Mouse (Mus musculus): ENCODE measurements at regions not wholly inside any gene's neighbourhood (a gene's known extent, or its start where the extent isn't known, plus 50 kb on each side); places are given as distances from the start of the nearest gene placed in this dataset.
A peak's percentile ranks its signal among the peaks of the same experiment; 100 is the strongest.
"Not testable (repeated sequence)": the region's sequence is repeated elsewhere in the genome, so short reads cannot be mapped to it uniquely, and the experiment has no call there.

- no peak for DNase-seq (ENCODE audit: low read depth, low spot score)
Measured at GRCm38 (mm10) chr5:77816759-77817280, 409.0 kb upstream of the Igfbp7 start.

DNA sequence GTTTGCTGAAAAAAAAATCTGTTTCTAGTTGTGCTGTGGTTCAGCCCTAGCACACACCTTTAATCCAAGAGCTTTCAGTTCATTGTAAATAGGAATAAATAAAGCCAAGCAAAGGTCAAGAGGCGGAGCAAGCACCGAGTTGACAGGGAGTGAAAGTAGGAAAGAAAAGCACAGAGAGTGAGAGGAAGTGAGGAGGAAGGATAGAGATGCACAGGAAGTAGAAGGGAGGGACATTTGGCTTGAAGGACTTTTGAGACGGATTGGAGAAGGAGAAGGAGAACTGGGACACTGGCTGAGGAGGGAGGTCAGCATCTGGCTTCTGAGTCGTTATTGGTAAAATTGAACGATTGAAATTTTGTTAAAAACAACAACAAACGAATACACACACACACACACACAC is 402.0 kb upstream of the Igfbp7 start:
- no peak for DNase-seq (ENCODE audit: low read depth, low spot score)

DNA sequence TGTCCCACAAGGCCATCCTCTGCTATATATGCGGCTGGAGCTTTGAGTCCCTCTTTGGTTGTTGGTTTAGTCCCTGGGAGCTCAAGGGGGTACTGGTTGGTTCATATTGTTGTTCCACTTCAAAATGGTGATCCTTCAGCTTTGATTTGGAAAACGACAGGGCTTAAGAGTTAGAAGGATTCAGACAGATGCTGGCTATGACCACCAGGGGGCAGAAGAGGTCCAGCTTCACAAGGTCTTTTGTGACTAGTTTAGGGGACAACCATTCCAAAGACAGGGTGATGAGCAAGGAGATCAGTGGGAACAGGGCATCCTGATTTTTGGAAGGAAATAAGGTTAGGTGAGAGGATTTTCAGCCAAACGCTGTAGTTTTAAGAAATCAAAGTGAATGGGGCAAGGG is 399.9 kb upstream of the Igfbp7 start:
- DNase-seq (ENCODE audit: low read depth, low spot score), result peak; percentile 87

DNA sequence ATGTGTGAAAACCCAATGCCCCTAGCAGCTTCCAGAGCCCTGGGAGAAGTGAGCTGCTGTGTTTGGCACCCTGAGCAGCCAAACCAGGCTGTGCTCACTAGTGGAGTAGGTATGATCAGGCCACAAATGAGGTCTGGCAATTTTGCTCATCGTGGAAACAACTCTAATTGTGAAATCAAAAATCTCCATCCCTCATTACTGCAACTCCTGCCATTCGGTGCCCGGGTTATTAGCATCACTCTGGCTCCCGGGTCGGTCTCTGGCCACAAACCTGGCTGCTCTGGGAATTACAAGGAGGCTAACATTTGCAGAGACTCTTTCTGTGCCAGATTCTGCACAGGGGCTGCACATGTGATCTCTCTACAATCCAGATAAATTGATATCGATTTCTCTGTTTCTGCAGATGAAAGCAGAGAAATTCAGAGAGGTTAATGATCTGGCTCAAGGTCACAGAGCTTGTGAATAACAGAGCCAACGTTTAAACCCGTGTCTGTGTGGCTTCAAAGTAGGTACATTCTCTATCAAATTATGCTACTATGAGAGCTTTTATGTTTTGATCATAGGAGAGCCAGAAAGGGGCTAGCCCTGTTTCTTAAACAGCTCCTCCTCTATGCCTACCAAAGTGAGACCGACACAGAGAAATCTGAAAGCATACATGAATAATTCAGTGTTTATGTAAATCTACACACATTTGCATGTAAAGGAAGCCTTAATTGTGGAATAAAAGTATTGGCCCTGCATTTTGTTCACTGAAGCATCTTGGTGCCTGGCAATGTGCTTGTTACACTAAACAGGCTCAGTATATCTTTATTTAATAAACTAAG is 398.7 kb upstream of the Igfbp7 start:
- DNase-seq (ENCODE audit: low read depth, low spot score), result no peak

GRCm38 (mm10) chr5:77805796-77806195 is 398.0 kb upstream of the Igfbp7 start:
- DNase-seq (ENCODE audit: low read depth, low spot score), result no peak

- DNase-seq (ENCODE audit: low read depth, low spot score), result no peak
Measured at GRCm38 (mm10) chr5:77805303-77805702, 397.5 kb upstream of the Igfbp7 start.

- no peak for DNase-seq (ENCODE audit: low read depth, low spot score)
Measured at GRCm38 (mm10) chr5:77804113-77804512, 396.3 kb upstream of the Igfbp7 start.

- DNase-seq (ENCODE audit: low read depth, low spot score), result peak; percentile 67
Measured at GRCm38 (mm10) chr5:77803562-77803961, 395.7 kb upstream of the Igfbp7 start.

- no peak for DNase-seq (ENCODE audit: low read depth, low spot score)
Measured at GRCm38 (mm10) chr5:77796960-77797359, 389.1 kb upstream of the Igfbp7 start.

DNA sequence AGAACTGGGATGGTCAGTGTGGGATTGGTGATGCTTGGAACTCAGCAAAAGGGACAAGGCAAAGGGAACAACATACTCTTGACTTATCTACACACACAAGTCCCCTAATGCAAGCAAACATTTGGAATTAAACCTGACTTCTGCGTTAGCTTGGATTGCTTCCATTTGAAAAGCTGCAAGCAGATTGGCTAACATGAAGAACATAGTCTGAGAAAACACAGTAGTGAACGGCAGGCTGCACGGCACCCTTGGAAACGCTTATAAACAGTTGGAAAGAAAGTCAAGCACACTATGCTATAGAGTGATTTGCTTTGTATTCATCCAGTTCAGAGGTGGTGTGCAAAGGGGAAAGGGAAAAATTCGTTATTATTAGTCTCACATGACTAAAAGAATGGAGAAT is 387.9 kb upstream of the Igfbp7 start:
- DNase-seq (ENCODE audit: low read depth, low spot score), result no peak

DNA sequence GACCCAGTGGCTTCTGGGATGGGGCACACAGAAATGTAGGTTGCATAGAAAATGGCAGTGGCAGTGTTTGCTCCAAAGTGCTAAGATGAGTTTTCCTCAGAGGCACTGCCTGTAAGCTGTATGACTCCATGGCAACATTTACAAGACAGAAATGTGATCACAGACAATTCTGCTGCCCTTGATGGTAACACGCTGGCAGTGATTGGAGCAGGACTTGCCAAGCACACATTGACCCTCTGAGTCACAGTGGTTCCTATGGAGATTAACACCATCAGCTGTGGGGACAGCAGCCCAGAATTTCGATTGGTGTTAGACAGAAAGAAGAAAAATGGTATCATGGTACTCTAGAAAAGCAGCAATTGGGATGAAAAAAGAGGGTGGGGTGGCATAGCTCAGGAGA is 376.1 kb upstream of the Igfbp7 start:
- DNase-seq (ENCODE audit: low read depth, low spot score), result peak; percentile 32

GRCm38 (mm10) chr5:77762426-77763042 is 354.7 kb upstream of the Igfbp7 start:
- DNase-seq (ENCODE audit: low read depth, low spot score), result no peak

DNA sequence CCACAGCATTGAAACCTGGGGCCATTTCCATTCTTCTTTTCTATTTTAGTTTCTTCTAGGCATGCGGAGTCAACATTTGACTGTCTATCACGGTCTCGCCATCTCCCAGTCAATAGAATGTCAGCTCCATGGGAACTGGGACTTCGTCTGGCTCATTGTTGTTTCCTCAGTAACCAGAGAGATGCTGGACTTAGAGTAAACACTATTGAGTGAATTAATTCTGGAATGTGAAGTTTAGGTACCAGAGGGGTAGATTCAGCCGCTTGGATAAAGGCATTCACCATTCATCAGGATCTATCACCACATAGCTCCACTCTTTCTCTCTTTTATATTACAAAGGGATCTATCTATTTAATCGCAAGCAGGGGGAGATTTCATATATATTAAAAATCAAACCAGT is 354.2 kb upstream of the Igfbp7 start:
- no peak for DNase-seq (ENCODE audit: low read depth, low spot score)

DNA sequence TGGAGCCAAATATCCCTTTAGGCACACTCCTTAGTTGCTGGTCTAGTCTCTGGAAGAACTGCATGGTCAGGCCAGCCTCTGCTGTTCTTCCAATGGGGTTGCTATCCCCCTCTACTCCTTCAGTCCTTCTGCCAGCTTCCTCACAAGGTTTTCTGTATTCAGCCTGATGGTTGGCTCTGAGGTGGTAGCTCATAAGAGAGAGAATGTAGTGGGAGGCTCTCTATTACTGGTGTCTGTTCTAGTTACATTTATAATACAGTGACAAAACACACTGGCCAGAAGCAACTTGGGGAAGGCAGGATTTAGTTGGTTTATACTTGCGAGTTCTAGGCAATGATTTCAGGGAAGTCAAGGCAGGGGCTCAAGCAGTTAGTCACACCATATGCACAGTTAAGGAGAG is 341.1 kb upstream of the Igfbp7 start:
- no peak for DNase-seq (ENCODE audit: low read depth, low spot score)

DNA sequence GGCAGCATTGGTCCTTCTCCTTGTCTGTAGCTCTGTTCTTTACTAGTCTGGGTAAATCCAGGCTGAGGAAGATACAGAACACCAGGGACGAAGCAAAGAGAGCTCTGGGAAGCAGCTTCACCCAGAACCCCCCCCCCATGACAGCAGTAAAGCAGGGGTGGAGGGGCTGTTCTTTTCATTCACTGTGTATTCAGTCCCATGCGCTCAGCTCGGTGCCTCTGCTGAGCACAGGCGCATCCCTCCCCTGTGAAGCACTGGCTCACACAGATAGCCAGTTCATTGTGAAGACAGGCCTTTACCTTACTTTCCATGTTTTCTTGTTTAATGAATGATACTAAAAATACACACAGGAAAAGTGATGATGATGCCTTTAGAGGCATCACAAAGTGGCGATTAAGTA is 338.8 kb upstream of the Igfbp7 start:
- no peak for DNase-seq (ENCODE audit: low read depth, low spot score)

DNA sequence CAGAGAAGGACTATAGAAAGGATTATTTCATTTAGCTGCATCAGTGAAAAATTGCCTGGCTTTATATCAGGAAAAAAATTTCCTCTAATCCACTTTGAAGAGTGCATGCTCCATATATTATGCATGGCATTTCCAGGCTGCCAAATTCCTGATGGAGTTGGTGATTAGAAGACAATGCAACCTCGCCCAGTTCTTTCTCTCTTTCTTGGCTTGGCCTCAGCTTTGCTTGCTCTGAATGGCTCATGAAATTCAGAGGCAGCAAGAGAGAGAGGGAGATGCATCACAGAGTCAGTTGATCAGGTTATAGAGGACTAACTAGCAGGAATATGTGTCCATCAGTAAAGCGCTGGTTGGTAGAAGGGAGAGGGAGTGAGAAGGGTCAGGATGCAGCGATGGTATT is 335.6 kb upstream of the Igfbp7 start:
- DNase-seq (ENCODE audit: low read depth, low spot score), result no peak

DNA sequence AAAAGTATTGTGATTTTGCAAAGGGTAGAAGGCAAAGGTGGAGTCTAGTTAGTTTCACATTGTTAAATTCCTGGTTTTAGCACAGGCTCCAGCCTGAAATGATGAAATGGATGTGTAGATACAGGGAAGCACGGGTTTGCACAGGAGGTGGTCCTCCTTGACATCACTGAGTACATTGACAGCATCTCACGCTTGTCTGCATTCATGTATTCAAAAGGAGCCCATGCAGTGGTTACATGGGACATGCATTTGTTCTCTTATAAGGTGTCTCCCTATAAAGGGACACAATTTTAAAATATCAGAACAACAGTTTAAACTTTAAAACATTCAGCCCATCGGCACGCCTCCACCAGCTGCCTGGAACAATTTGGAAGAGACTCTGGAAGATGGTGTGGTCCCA is 322.4 kb upstream of the Igfbp7 start:
- not testable (repeated sequence) for DNase-seq (ENCODE audit: low read depth, low spot score)

GRCm38 (mm10) chr5:77681592-77681991 is 273.8 kb upstream of the Igfbp7 start:
- no peak for DNase-seq (ENCODE audit: low read depth, low spot score)

DNA sequence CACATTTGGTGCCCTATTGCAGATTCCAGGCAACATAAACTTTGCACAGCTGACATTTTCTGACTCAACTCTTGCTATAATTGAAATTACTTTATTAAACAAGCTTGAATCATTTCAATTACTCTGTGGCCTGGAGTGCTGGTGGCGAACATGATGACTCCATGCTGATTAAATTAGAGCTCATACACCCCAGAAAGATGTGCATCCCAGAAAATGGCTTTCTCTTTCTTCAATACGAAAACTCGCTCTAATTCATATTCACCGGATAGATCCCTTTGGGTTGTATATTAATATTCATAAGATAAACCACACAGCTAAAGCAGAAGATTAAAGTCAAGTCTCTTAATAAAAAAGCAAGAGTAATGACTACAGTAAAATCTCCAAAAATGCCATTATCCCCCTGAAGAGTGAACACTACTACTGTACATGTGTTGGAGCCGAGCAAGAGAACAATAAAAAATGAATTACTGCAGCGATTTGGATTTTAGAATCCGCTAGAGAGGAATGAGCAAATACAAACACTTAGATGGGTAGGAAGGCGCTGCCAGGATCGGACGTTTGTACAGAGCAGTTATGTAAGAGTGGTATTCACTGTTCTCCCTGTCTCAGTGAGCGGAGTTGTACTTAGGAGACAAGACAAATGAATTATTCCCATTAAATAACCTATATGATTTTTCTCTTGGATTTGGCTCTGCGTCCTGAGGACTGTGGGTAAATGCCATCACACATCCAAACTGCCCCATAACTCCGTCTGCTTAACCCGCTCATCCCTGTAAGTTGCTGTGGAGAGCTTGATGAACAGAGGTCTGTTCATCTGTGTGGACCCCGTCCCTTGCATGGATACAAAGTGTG is 264.5 kb upstream of the Igfbp7 start:
- peak; percentile 37 for DNase-seq (ENCODE audit: low read depth, low spot score)

GRCm38 (mm10) chr5:77663096-77663495 is 255.3 kb upstream of the Igfbp7 start:
- peak; percentile 59 for DNase-seq (ENCODE audit: low read depth, low spot score)

- no peak for DNase-seq (ENCODE audit: low read depth, low spot score)
Measured at GRCm38 (mm10) chr5:77659016-77659415, 251.2 kb upstream of the Igfbp7 start.

DNA sequence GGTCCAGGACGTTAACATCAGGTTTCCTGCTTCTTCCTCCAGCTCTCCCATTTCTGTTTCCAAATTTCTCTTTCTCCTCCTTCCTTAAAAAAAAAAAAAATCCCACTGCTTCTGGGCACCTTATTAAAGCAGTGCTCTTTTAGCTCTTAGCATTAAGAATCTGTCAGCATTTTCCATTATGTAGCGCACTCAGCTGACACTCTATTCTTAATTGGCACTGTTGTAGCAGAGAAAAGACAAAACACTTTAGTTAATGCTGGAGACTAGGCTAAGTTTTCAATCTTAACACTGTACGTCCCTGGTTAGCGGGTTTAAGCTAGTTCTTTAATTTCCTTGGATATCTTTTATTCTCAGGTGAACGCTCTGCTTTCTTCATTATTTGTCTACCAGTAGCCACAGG is 236.8 kb upstream of the Igfbp7 start:
- peak; percentile 11 for DNase-seq (ENCODE audit: low read depth, low spot score)

All from brain, adult 2 months (tissue).